Mouse (Mus musculus) liver, adult 2 months (tissue): Measurements from ENCODE around the gene Pgf. TPM values are rescaled to one million over a fixed set of nuclear protein-coding genes. Genes with fewer than 3 reads are reported as not detected.

Experiments used
- DNase-seq: peaks from one replicate; pipeline ENCODE4 v3.0.0-alpha.2; 2011; ENCODE audit warnings: low read depth, low spot score; ENCODE audit errors: extremely low read depth
- H3K27ac ChIP-seq: fragments of 200-500 bp; replicated peaks from 2 replicates; pipeline ENCODE4 v1.5.1; 2012; ENCODE audit warnings: low read depth, mild to moderate bottlenecking, control low read depth, inconsistent platforms, low read length; ENCODE audit not compliant: insufficient read depth
- H3K27me3 ChIP-seq: fragments of 200-500 bp; 2 replicates; pipeline ENCODE4 v1.6.1; 2012; ENCODE audit warnings: mild to moderate bottlenecking, moderate library complexity, low read length, inconsistent platforms; ENCODE audit not compliant: control insufficient read depth, insufficient read depth
- H3K36me3 ChIP-seq: fragments of 200-500 bp; 2 replicates; pipeline ENCODE4 v1.6.1; 2012; ENCODE audit warnings: low read length, inconsistent platforms; ENCODE audit not compliant: control insufficient read depth, insufficient read depth
- H3K4me1 ChIP-seq: fragments of 200-500 bp; 2 replicates; pipeline ENCODE4 v1.6.1; 2011; ENCODE audit warnings: low read length; ENCODE audit not compliant: control insufficient read depth, insufficient read depth
- H3K4me3 ChIP-seq: fragments of 200-500 bp; 2 replicates; pipeline ENCODE4 v1.5.1; 2011; ENCODE audit warnings: low read depth, mild to moderate bottlenecking, control low read depth, low read length, moderate library complexity; ENCODE audit not compliant: insufficient read depth
- H3K79me2 ChIP-seq: fragments of 200-500 bp; 2 replicates; pipeline ENCODE4 v1.6.1; 2012; ENCODE audit warnings: inconsistent platforms, mild to moderate bottlenecking, low read length, moderate library complexity; ENCODE audit not compliant: control insufficient read depth, insufficient read depth
- H3K9ac ChIP-seq: fragments of 200-500 bp; 2 replicates; pipeline ENCODE4 v1.6.1; 2012; ENCODE audit warnings: low read depth, mild to moderate bottlenecking, control low read depth, inconsistent platforms, low read length
- CTCF ChIP-seq: fragments of 200-500 bp; IDR thresholded peaks from 2 replicates; pipeline ENCODE4 v1.5.1; 2011; ENCODE audit warnings: low read depth, low read length, control low read depth
- POLR2A ChIP-seq: fragments of 200-500 bp; IDR thresholded peaks from 2 replicates; pipeline ENCODE4 v1.6.1; 2011; ENCODE audit warnings: low read length, control low read depth; ENCODE audit not compliant: insufficient read depth; ENCODE audit errors: extremely low read depth
- WGBS: fragments of 180-500 bp; shearing (Covaris S2); methylation state at CpG from one replicate; pipeline ENCODE4 v1.1.7; 2018; 5-methylcytosine and 5-hydroxymethylcytosine counted together
- polyA plus RNA-seq: library from polyadenylated mRNA; depleted of rRNA; stranded (reverse); fragments of >200 nt; gene quantifications from 2 replicates; pipeline ENCODE4 v1.2.3, GENCODE M21; 2012
- total RNA-seq: library from RNA; depleted of rRNA; stranded (reverse); fragments of >200 nt; gene quantifications from 2 replicates; pipeline ENCODE4 v1.2.3, GENCODE M21; 2014

Gene Pgf
- total and polyA plus RNA-seq, 2 experiments: not detected

DNA sequence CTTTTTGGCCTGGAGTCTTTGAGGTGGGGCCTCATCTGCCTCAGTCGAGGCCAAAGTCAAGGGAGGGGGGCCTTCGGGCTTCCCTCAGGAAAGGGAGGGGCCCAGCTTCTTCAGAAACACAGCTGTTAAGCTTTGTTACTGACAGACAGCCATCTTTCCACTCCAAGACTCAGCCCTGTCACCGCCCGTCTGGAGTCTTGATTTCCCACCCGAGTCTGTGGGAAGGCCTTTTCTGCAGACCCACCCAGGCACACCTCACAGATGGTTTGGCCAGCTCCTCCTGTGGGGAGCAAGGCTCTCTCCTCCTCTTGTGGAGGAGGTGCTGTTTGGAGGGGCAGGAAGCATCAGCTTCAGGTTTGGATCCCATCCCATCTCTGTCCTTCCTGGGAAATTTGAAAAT lies 18.0 kb downstream of the Pgf start:
- 75% methylated on average over 5 of the region's 5 CpGs for WGBS
- DNase-seq: no peak
- no peaks in the 10 kb centered on the region for H3K27me3 ChIP-seq

GRCm38 (mm10) chr12:85158801-85159200 lies 18.8 kb downstream of the Pgf start:
- Histone ChIP-seq H3K27ac (no peak overlapping the region), H3K4me1 (no peaks in the 10 kb centered on the region), H3K27me3 (no peaks in the 10 kb centered on the region), H3K4me3 (no peak overlapping the region), H3K9ac (no peak overlapping the region), H3K79me2 (no peaks in the 10 kb centered on the region), H3K36me3 (no peaks in the 10 kb centered on the region)
- WGBS: 96% methylated on average over 8 of the region's 8 CpGs
- TF ChIP-seq CTCF (no peak), POLR2A (no peak)
- DNase-seq: no peak

More for the DNA sequence above, 18.0 kb downstream of the Pgf start:
- Histone ChIP-seq H3K79me2 (no peaks in the 10 kb centered on the region), H3K4me3 (no peak overlapping the region), H3K9ac (no peak overlapping the region), H3K36me3 (no peaks in the 10 kb centered on the region), H3K4me1 (no peaks in the 10 kb centered on the region), H3K27ac (no peak overlapping the region)
- TF ChIP-seq POLR2A (no peak), CTCF (no peak)

- no peak for TF ChIP-seq POLR2A
- no peak for TF ChIP-seq CTCF
- H3K4me1 ChIP-seq: peaks cover under 1% of the 10 kb centered on the region
- H3K36me3 ChIP-seq: no peaks in the 10 kb centered on the region
- no peak overlapping the region for H3K27ac ChIP-seq
- H3K27me3 ChIP-seq: no peaks in the 10 kb centered on the region
- DNase-seq: no peak
- H3K4me3 ChIP-seq: no peak overlapping the region
- H3K9ac ChIP-seq: no peak overlapping the region
- H3K79me2 ChIP-seq: no peaks in the 10 kb centered on the region
- 90% methylated on average over 14 of the region's 14 CpGs for WGBS
Measured at GRCm38 (mm10) chr12:85157797-85158460, 19.7 kb downstream of the Pgf start.

GRCm38 (mm10) chr12:85156324-85156723 lies 21.3 kb downstream of the Pgf start:
- no peak overlapping the region for H3K4me3 ChIP-seq
- no peak overlapping the region for H3K9ac ChIP-seq
- DNase-seq: no peak
- peaks cover 7% of the 10 kb centered on the region for H3K4me1 ChIP-seq
- no peaks in the 10 kb centered on the region for H3K27me3 ChIP-seq
- H3K27ac ChIP-seq: no peak overlapping the region
- TF ChIP-seq CTCF (no peak), POLR2A (no peak)
- H3K79me2 ChIP-seq: no peaks in the 10 kb centered on the region
- 73% methylated on average over 6 of the region's 6 CpGs for WGBS
- no peaks in the 10 kb centered on the region for H3K36me3 ChIP-seq

DNA sequence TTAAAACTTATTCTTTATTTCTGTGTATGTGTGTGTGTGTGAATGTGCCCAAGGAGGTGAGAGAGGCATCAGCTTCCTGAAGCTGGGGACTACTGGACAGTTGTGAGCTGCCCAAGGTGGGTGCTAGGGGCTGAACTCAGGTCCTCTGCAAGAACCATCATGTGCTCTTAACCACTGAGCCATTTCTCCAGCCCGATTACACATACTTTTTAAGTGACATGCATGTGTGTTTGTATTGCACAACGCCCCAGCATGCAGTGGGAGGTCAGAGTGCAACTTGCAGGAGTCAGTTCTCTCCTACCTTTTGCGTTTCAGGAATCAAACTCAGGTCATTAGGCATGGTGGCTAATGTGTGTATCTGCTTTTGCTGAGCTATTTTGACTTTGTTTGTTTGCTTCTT lies 24.6 kb downstream of the Pgf start:
- H3K27ac ChIP-seq: peak overlapping the region; percentile 59
- H3K36me3 ChIP-seq: no peaks in the 10 kb centered on the region

DNA sequence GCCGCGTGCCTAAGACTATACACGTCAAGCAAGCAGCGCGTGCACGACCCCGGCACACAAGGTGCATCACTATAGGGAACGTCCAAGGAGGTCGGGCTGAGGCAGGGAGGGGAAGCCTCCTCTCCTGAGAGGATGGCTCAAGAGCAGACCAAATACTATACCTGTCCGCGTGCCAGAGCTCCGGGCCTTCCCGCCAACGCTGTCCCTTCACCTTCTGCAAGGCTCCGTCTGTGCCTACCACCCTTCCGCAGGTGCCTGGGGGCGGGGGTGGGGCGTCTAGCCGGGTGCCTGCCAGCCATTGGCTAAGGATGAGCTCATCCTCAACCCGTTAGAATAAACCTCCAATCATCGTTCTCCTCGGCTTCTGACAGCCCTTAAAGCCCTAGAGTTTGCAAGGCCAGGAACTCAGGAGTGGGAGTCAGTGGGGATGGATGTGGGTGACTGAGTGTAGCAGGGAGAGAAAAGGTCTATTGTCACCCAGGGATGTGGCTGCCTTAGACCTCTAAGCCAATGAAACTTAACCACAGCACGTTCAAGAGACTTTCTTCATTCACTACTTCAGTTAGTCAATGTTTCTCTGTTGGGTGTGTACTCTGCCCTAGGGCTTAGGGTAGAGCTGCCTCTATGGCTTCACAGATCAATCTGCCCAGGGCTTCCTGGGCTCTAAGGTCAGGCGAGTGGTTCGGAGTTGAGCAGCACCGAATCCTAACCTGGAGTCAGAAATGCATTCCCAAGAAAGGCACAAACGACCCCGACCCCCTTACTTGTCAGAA lies 26.4 kb downstream of the Pgf start, which contains the start of gene Rps6kl1:
Gene Rps6kl1, minus strand, starts transcription at position 263 of the 773 bp plus-strand sequence.
- H3K9ac ChIP-seq: 0 out of 2 replicates have a peak within 1 kb of the TSS, but pooled peaks have one; percentile 3

More for the DNA sequence above, 24.6 kb downstream of the Pgf start:
- Histone ChIP-seq H3K79me2 (no peaks in the 10 kb centered on the region), H3K4me1 (peaks cover 9% of the 10 kb centered on the region), H3K27me3 (no peaks in the 10 kb centered on the region), H3K4me3 (no peak overlapping the region), H3K9ac (no peak overlapping the region)
- peak; percentile 95 for DNase-seq
- WGBS: 21% methylated on average over 3 of the region's 3 CpGs
- TF ChIP-seq POLR2A: no peak
- TF ChIP-seq CTCF: no peak

More for the DNA sequence above, 26.4 kb downstream of the Pgf start, which contains the start of gene Rps6kl1:
- Histone ChIP-seq H3K4me1 (peaks cover 9% of the 10 kb centered on the region), H3K36me3 (no peaks in the 10 kb centered on the region), H3K27me3 (no peaks in the 10 kb centered on the region), H3K4me3 (peak within 1 kb of the TSS; percentile 28; the same call in 1 of the 2 replicates), H3K79me2 (no peaks in the 10 kb centered on the region), H3K27ac (no peak within 1 kb of the TSS)
- DNase-seq: peak; percentile 50
- TF ChIP-seq POLR2A: no peak
- TF ChIP-seq CTCF: no peak
- WGBS: 16% methylated on average over 28 of the region's 28 CpGs
